Mouse (Mus musculus) liver, embryonic 12.5 days (tissue): ENCODE data around the gene Kpna3. TPM values are rescaled to one million over a fixed set of nuclear protein-coding genes. Genes with fewer than 3 reads are reported as not detected.
"Not testable (repeated sequence)": the region's sequence is repeated elsewhere in the genome, so short reads cannot be mapped to it uniquely, and the experiment has no call there.

Experiments
- ATAC-seq: fragments of 200-750 bp; cut with Nextera tagmentation; 2 replicates; pipeline ENCODE4 v1.8.0; 2017; ENCODE audit warnings: moderate number of reproducible peaks, mild to moderate bottlenecking, moderate library complexity
- H3K27ac ChIP-seq: fragments of 300-500 bp; sonication (generic); 2 replicates; pipeline ENCODE4 v1.5.1; 2016; ENCODE audit warnings: mild to moderate bottlenecking
- H3K27me3 ChIP-seq: fragments of 300-500 bp; sonication (generic); replicated peaks from 2 replicates; pipeline ENCODE4 v1.6.1; 2016; ENCODE audit warnings: mild to moderate bottlenecking, moderate library complexity
- H3K36me3 ChIP-seq: fragments of 300-500 bp; sonication (generic); 2 replicates; pipeline ENCODE4 v1.6.1; 2016; ENCODE audit warnings: mild to moderate bottlenecking, moderate library complexity
- H3K4me1 ChIP-seq: fragments of 300-500 bp; sonication (generic); 2 replicates; pipeline ENCODE4 v1.6.1; 2016
- H3K4me2 ChIP-seq: fragments of 300-500 bp; sonication (generic); 2 replicates; pipeline ENCODE4 v1.6.1; 2016; ENCODE audit warnings: mild to moderate bottlenecking, moderate library complexity
- H3K4me3 ChIP-seq: fragments of 300-500 bp; sonication (generic); 2 replicates; pipeline ENCODE4 v1.5.1; 2016; ENCODE audit warnings: mild to moderate bottlenecking, moderate library complexity
- H3K9ac ChIP-seq: fragments of 300-500 bp; sonication (generic); 2 replicates; pipeline ENCODE4 v1.6.1; 2016; ENCODE audit warnings: mild to moderate bottlenecking, moderate library complexity
- H3K9me3 ChIP-seq: fragments of 300-500 bp; sonication (generic); replicated peaks from 2 replicates; pipeline ENCODE4 v1.6.1; 2016; ENCODE audit warnings: mild to moderate bottlenecking, moderate library complexity
- WGBS: fragments of 180-500 bp; shearing (Covaris S2); methylation state at CpG from one replicate; pipeline ENCODE4 v1.1.7; 2016; ENCODE audit not compliant: insufficient replicate concordance; 5-methylcytosine and 5-hydroxymethylcytosine counted together
- polyA plus RNA-seq: library from polyadenylated mRNA; unstranded; fragments of >200 nt; fragmentation: Nextera tagmentation; extraction: Ambion mirVana; gene quantifications from 2 replicates; pipeline ENCODE4 v1.2.1, GENCODE M21; 2016

The Kpna3 gene
- polyA plus RNA-seq, 1 experiment from 2014 or later = 44.8 TPM

DNA sequence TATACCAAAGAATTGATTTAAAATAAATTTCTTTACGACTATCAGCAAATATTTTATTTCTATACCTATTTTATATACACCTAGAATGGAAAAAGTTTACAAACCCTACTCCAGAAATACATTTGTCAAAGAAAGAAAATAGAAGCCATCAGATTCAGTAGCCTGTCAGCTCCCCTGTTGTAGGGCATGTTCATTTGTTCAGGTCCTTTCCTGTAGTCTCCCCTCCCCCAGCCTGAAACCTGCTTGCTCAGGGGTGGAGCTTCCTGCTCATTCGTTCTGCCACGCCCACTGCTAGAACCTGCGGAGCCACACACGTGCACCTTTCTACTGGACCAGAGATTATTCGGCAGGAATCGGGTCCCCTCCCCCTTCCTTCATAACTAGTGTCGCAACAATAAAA, 12.6 kb downstream of the Kpna3 start:
- not testable (repeated sequence) for H3K4me2 ChIP-seq, ATAC-seq, H3K27ac ChIP-seq, H3K4me3 ChIP-seq, H3K9me3 ChIP-seq, H3K9ac ChIP-seq, H3K27me3 ChIP-seq
- WGBS = 18% methylated on average over 5 of the region's 8 CpGs
- Histone ChIP-seq H3K36me3 (peaks cover 11% of the 10 kb centered on the region; the same call in 1 of the 2 replicates), H3K4me1 (peaks cover 51% of the 10 kb centered on the region)

GRCm38 (mm10) chr14:61425080-61425665, 14.5 kb downstream of the Kpna3 start:
- Histone ChIP-seq H3K27me3 (no peaks in the 10 kb centered on the region), H3K9ac (no peak overlapping the region), H3K4me2 (no peak overlapping the region), H3K9me3 (no peaks in the 10 kb centered on the region), H3K4me3 (no peak overlapping the region), H3K4me1 (peaks cover 39% of the 10 kb centered on the region), H3K36me3 (0 out of 2 replicates have a peak, but pooled peaks cover 6% of the 10 kb centered on the region), H3K27ac (no peak overlapping the region)
- 48% methylated on average over 2 of the region's 2 CpGs for WGBS
- ATAC-seq = no peak

GRCm38 (mm10) chr14:61415719-61416118, 24.0 kb downstream of the Kpna3 start:
- no peak for ATAC-seq
- no peaks in the 10 kb centered on the region for H3K27me3 ChIP-seq
- no peak overlapping the region for H3K27ac ChIP-seq
- WGBS = 78% methylated on average over 4 of the region's 4 CpGs
- H3K4me1 ChIP-seq = peaks cover 27% of the 10 kb centered on the region
- no peak overlapping the region for H3K4me2 ChIP-seq
- no peak overlapping the region for H3K4me3 ChIP-seq
- no peak overlapping the region for H3K9ac ChIP-seq
- H3K9me3 ChIP-seq = no peaks in the 10 kb centered on the region
- H3K36me3 ChIP-seq = no peaks in the 10 kb centered on the region

DNA sequence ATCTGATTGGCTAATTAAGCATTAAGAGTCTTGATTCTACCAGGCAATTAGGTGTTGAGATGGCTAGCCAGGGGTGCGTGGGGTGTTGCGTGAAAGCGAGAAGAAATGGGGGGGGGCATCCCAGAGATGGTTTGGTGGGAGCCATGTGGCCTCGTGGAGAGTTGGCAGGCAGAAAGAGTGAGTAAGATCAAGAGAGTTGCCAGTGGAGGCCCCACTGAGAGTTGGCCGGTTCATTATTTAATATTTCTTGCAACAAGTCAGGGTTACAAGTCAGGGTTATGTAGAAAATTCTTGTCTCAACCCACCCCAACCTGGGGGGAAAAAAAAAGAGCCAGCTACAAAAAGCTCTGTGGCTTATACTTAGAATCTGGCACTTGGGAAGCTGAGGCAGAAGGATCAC, 24.4 kb downstream of the Kpna3 start:
- 83% methylated on average over 5 of the region's 5 CpGs for WGBS
- H3K9me3 ChIP-seq = no peaks in the 10 kb centered on the region
- no peak overlapping the region for H3K4me2 ChIP-seq
- H3K27ac ChIP-seq = no peak overlapping the region
- H3K9ac ChIP-seq = no peak overlapping the region
- no peak for ATAC-seq
- H3K4me3 ChIP-seq = no peak overlapping the region
- H3K4me1 ChIP-seq = peaks cover 30% of the 10 kb centered on the region
- no peaks in the 10 kb centered on the region for H3K27me3 ChIP-seq
- no peaks in the 10 kb centered on the region for H3K36me3 ChIP-seq

GRCm38 (mm10) chr14:61414808-61415207, 24.9 kb downstream of the Kpna3 start:
- no peak for ATAC-seq
- H3K27ac ChIP-seq = no peak overlapping the region
- H3K27me3 ChIP-seq = no peaks in the 10 kb centered on the region
- peaks cover 35% of the 10 kb centered on the region for H3K4me1 ChIP-seq
- H3K4me3 ChIP-seq = no peak overlapping the region
- H3K4me2 ChIP-seq = no peak overlapping the region
- no peaks in the 10 kb centered on the region for H3K9me3 ChIP-seq
- 55% methylated on average over 1 of the region's 1 CpGs for whole genome bisulfite sequencing
- H3K36me3 ChIP-seq = no peaks in the 10 kb centered on the region
- H3K9ac ChIP-seq = no peak overlapping the region

- Histone ChIP-seq H3K4me1 (peaks cover 35% of the 10 kb centered on the region), H3K9ac (no peak overlapping the region), H3K9me3 (no peaks in the 10 kb centered on the region), H3K27me3 (no peaks in the 10 kb centered on the region), H3K27ac (no peak overlapping the region), H3K36me3 (no peaks in the 10 kb centered on the region), H3K4me2 (no peak overlapping the region), H3K4me3 (no peak overlapping the region)
- 87% methylated on average over 5 of the region's 5 CpGs for WGBS
- ATAC-seq = no peak
These were observed 25.5 kb downstream of the Kpna3 start for GRCm38 (mm10) chr14:61414199-61414598.

DNA sequence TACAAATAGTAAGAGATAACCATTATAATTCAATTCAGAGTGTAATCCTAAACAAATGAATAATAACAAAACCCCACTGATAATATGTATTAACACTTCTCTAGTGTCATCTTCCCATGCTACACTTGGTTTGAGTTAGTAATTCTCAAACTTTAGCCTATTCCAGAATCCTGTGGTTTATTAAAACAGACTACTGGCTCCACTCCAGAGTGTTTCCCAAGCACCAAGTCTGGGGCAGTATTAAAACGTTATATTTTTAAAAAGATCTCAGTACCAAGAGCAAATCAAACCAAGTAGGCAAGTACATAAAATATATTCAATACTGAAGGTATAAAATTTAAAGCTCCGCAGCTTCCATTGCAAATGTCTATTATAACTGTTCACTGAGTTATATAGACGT, 26.0 kb downstream of the Kpna3 start:
- H3K9me3 ChIP-seq = no peaks in the 10 kb centered on the region
- ATAC-seq = no peak
- H3K27me3 ChIP-seq = no peaks in the 10 kb centered on the region
- H3K4me3 ChIP-seq = no peak overlapping the region
- H3K27ac ChIP-seq = no peak overlapping the region
- no peaks in the 10 kb centered on the region for H3K36me3 ChIP-seq
- peaks cover 37% of the 10 kb centered on the region for H3K4me1 ChIP-seq
- WGBS = 72% methylated on average over 3 of the region's 3 CpGs
- H3K4me2 ChIP-seq = no peak overlapping the region
- H3K9ac ChIP-seq = no peak overlapping the region

DNA sequence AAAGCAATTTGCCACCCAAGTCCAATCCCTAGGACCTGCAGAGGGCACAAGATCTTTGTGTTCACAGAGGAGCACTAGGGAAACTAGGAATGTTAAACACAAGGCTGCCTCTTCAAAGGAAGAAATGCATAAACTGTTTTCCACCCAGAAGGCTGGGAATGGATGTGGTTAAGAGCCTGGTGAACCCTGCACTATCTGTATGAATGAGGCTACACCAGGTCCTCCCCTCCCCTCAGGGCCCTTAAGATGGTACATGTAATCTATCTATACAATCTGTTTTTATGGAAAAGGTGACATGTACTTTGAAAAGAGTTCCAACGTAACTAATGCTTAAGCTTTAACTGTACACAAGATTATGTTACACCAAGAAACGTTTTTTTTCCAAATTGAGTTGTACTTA, 29.7 kb downstream of the Kpna3 start:
- 0 out of 2 replicates have a peak, but pooled peaks cover 2% of the 10 kb centered on the region for H3K36me3 ChIP-seq
- H3K27ac ChIP-seq = no peak overlapping the region
- no peaks in the 10 kb centered on the region for H3K9me3 ChIP-seq
- WGBS = 34% methylated on average over 2 of the region's 2 CpGs
- H3K4me1 ChIP-seq = peaks cover 32% of the 10 kb centered on the region
- no peak overlapping the region for H3K4me3 ChIP-seq
- H3K9ac ChIP-seq = no peak overlapping the region
- H3K4me2 ChIP-seq = no peak overlapping the region
- no peaks in the 10 kb centered on the region for H3K27me3 ChIP-seq
- ATAC-seq = no peak

DNA sequence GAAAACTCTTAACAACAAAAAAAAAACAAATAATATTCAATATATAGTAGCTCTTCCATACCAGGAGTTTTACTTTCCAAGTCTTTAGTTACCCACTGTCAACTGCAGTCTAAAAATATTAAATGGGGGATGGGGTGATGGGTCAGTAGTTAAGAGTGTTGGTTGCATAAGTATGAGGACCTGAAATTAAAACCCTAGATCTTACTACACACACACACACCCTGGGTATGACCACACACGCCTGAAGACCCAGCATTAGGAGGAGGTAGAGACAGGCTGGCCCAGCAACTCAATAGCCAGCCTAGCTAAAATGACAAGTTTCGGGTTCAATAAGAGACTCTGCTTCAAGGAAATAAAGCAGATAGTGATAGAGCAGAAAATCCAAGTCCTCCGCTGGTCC, 32.6 kb downstream of the Kpna3 start:
- Histone ChIP-seq H3K4me2 (no peak overlapping the region), H3K4me1 (peaks cover 28% of the 10 kb centered on the region), H3K9me3 (no peaks in the 10 kb centered on the region), H3K4me3 (no peak overlapping the region), H3K27me3 (no peaks in the 10 kb centered on the region), H3K9ac (no peak overlapping the region), H3K36me3 (peaks cover 7% of the 10 kb centered on the region), H3K27ac (no peak overlapping the region)
- no peak for ATAC-seq
- 76% methylated on average over 3 of the region's 3 CpGs for WGBS

DNA sequence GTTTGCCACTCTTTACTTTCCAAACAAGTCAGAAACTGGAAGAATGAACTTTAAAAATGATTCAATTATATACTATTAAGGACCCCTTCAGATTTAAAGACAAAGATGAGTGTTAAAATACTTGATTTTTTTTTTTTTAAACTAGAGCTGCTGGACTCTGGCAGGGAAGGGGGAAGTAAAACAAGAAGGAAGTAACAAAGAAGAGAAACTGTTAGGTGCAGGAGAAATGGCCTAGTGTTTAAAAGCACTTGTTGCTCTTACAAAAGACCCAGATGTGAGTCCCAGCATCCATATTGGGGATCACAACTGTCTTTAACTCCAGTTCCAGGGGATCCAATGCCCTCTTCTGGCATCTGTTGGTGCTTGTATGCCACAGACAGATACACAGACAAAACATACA, 33.9 kb downstream of the Kpna3 start:
- H3K9me3 ChIP-seq = no peaks in the 10 kb centered on the region
- ATAC-seq = no peak
- H3K27me3 ChIP-seq = no peaks in the 10 kb centered on the region
- no peak overlapping the region for H3K4me3 ChIP-seq
- peaks cover 26% of the 10 kb centered on the region for H3K4me1 ChIP-seq
- H3K27ac ChIP-seq = no peak overlapping the region
- H3K36me3 ChIP-seq = peaks cover 18% of the 10 kb centered on the region
- no peak overlapping the region for H3K9ac ChIP-seq
- H3K4me2 ChIP-seq = no peak overlapping the region

- no peaks in the 10 kb centered on the region for H3K27me3 ChIP-seq
- no peak overlapping the region for H3K4me3 ChIP-seq
- ATAC-seq = no peak
- no peak overlapping the region for H3K27ac ChIP-seq
- peaks cover 18% of the 10 kb centered on the region for H3K4me1 ChIP-seq
- H3K9ac ChIP-seq = no peak overlapping the region
- no peak overlapping the region for H3K4me2 ChIP-seq
- peaks cover 25% of the 10 kb centered on the region for H3K36me3 ChIP-seq
- 83% methylated on average over 3 of the region's 3 CpGs for WGBS
- no peaks in the 10 kb centered on the region for H3K9me3 ChIP-seq
These were observed 34.7 kb downstream of the Kpna3 start for GRCm38 (mm10) chr14:61404941-61405340.

DNA sequence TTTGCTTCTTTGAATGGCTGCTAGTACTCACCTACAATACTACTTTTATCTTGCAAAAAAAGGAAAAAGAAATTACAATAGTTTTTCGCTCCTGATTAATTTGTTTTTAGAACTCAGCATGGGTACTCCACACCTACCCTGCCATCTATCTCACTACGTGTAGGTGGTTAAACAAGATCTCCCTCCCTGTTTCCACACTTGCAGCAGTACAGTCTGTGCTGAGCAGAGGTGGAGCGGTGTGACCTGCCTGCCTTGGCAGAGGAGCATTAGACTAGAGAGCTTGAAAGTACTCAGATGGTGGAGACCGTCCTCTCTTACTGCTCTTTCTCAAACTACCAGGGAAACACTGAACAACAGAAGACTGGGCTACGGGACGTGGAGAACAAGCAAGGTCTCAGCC, 44.9 kb downstream of the Kpna3 start:
- Histone ChIP-seq H3K27ac (no peak overlapping the region), H3K4me2 (no peak overlapping the region), H3K4me3 (no peak overlapping the region), H3K9ac (no peak overlapping the region), H3K36me3 (peaks cover 41% of the 10 kb centered on the region), H3K9me3 (no peaks in the 10 kb centered on the region), H3K4me1 (no peaks in the 10 kb centered on the region), H3K27me3 (no peaks in the 10 kb centered on the region)
- WGBS = 83% methylated on average over 6 of the region's 6 CpGs
- ATAC-seq = no peak

DNA sequence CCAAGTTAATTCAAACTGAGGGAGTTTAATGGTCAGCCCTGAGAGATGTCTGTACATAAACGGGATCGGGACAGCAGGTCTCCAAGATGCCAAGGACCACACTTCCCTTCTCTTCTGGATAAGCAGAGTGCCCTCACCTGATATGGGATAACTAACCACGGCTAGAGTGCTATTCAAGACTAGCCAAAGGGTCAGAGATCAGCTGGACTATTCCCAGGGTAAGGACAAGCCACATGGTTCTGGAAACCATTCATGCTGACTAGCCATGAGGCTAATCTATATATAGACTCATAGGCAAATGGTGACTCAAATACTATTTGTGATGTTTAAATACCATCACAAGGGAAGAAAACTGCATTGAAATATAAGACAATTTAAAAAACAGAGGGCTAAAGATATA, 49.1 kb downstream of the Kpna3 start:
- H3K4me1 ChIP-seq = no peaks in the 10 kb centered on the region
- no peak for ATAC-seq
- WGBS = 77% methylated on average over 3 of the region's 3 CpGs
- no peaks in the 10 kb centered on the region for H3K9me3 ChIP-seq
- H3K27ac ChIP-seq = no peak overlapping the region
- H3K4me3 ChIP-seq = no peak overlapping the region
- no peak overlapping the region for H3K4me2 ChIP-seq
- no peak overlapping the region for H3K9ac ChIP-seq
- no peaks in the 10 kb centered on the region for H3K27me3 ChIP-seq
- peaks cover 51% of the 10 kb centered on the region for H3K36me3 ChIP-seq
